Mouse (Mus musculus) stomach, embryonic 16.5 days (tissue): Measurements from ENCODE around the gene Musk. TPM values are rescaled to one million over a fixed set of nuclear protein-coding genes. Genes with fewer than 3 reads are reported as not detected.

Experiments
- ATAC-seq: fragments of 200-750 bp; cut with Nextera tagmentation; 2 replicates; pipeline ENCODE4 v1.8.0; 2017; ENCODE audit warnings: moderate number of reproducible peaks, moderate TSS enrichment; ENCODE audit not compliant: insufficient read depth, low FRiP score
- H3K27ac ChIP-seq: fragments of 300-500 bp; sonication (generic); 2 replicates; pipeline ENCODE4 v1.5.1; 2014; ENCODE audit warnings: low read length
- H3K27me3 ChIP-seq: fragments of 300-500 bp; sonication (generic); 2 replicates; pipeline ENCODE4 v1.6.1; 2014; ENCODE audit warnings: low read length, control low read depth, mixed read lengths; ENCODE audit not compliant: control insufficient read depth, insufficient read depth
- H3K36me3 ChIP-seq: fragments of 300-500 bp; sonication (generic); 2 replicates; pipeline ENCODE4 v1.6.1; 2014; ENCODE audit warnings: low read length; ENCODE audit not compliant: control insufficient read depth, insufficient read depth
- H3K4me1 ChIP-seq: fragments of 300-500 bp; sonication (generic); 2 replicates; pipeline ENCODE4 v1.6.1; 2014; ENCODE audit warnings: low read length, control low read depth, mixed read lengths; ENCODE audit not compliant: control insufficient read depth, insufficient read depth
- H3K4me2 ChIP-seq: fragments of 300-500 bp; sonication (generic); 2 replicates; pipeline ENCODE4 v1.6.1; 2014; ENCODE audit warnings: low read depth, low read length, mixed read lengths
- H3K4me3 ChIP-seq: fragments of 300-500 bp; sonication (generic); replicated peaks from 2 replicates; pipeline ENCODE4 v1.5.1; 2014; ENCODE audit warnings: mild to moderate bottlenecking, low read length
- H3K9ac ChIP-seq: fragments of 300-500 bp; sonication (generic); 2 replicates; pipeline ENCODE4 v1.6.1; 2014; ENCODE audit warnings: low read length
- H3K9me3 ChIP-seq: fragments of 300-500 bp; sonication (generic); replicated peaks from 2 replicates; pipeline ENCODE4 v1.6.1; 2016; ENCODE audit warnings: low read length, control low read depth; ENCODE audit not compliant: control insufficient read depth
- WGBS: fragments of 180-500 bp; shearing (Covaris S2); extraction: QIAGEN DNeasy Blood & Tissue Kit; methylation state at CpG from one replicate; pipeline ENCODE4 v1.1.7; 2014; 5-methylcytosine and 5-hydroxymethylcytosine counted together
- polyA plus RNA-seq: library from polyadenylated mRNA; unstranded; fragments of >200 nt; fragmentation: Nextera tagmentation; extraction: Ambion mirVana; gene quantifications from 2 replicates; pipeline ENCODE4 v1.2.1, GENCODE M21; 2015

The Musk gene
- polyA plus RNA-seq, 1 experiment from 2014 or later, result 1.2 TPM

DNA sequence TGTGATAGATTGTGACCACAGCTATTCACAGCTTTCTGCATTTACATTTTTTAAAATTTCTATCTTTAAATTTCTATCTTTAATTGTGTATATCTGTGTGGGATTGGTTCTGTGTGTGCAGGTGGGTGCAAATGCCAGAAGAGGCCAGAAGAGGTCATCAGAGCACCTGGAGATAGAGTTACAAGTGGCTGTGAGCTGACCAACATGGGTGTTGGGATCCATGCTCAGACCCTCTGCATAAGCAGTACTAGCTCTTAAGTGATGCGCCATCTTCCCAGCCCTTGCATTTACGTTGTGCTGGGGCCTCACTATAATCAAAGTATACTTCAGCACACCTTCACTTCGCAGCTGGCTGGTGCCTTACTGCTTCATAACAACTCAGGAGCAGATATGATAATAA, 129.8 kb downstream of the Musk start:
- no peaks in the 10 kb centered on the region for H3K4me1 ChIP-seq
- no peak overlapping the region for H3K27ac ChIP-seq
- no peaks in the 10 kb centered on the region for H3K36me3 ChIP-seq
- H3K4me3 ChIP-seq, result no peak overlapping the region
- no peaks in the 10 kb centered on the region for H3K27me3 ChIP-seq
- 93% methylated on average over 3 of the region's 3 CpGs for WGBS
- H3K9me3 ChIP-seq, result peaks cover 3% of the 10 kb centered on the region; the same call in 1 of the 2 replicates
- H3K4me2 ChIP-seq, result no peak overlapping the region
- no peak for ATAC-seq
- no peak overlapping the region for H3K9ac ChIP-seq

DNA sequence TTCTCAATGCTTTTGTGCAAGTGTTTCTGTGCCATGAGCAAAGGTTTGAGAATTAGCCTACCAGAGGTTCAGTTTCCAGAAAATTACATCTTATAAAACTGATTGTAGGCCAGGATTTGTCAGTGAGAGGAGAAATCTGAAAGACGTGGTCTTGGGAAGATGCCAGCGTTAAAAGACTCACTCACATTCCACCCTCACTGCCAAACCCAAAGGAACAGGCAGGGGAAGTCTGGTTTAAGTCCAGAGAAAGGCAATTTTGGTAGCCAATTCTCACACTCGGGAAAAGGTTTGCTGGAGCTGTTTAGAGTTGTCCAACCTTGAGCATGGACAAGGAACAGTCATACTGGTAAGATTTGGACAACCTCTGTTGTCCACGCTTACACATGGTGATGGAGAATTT, 131.6 kb downstream of the Musk start:
- no peak for ATAC-seq
- WGBS, result 57% methylated on average over 4 of the region's 4 CpGs
- peaks cover 8% of the 10 kb centered on the region; the same call in 1 of the 2 replicates for H3K9me3 ChIP-seq

DNA sequence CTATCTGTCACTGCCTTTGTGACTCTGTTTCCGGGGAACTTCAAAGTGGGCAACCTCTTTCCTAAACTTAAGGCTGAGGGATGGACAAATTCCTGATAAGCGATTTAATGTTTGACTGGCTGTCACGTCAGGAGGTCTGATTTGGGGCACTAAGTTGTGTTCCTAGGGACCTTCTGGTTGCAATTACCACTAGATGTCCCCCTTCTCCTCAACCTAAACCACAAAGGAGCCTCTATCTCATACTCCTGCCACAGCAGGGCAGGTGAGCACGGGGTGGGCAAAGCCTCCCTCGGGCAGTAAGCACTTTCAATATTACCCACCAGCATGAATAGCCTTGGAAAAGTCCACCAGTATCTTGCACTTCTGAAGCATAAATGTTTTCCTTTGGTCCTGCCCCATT, 133.5 kb downstream of the Musk start:
- 30% methylated on average over 5 of the region's 5 CpGs for WGBS
- no peak overlapping the region for H3K27ac ChIP-seq
- H3K36me3 ChIP-seq, result no peaks in the 10 kb centered on the region
- no peaks in the 10 kb centered on the region for H3K27me3 ChIP-seq
- H3K9ac ChIP-seq, result no peak overlapping the region
- H3K9me3 ChIP-seq, result 0 out of 2 replicates have a peak, but pooled peaks cover 5% of the 10 kb centered on the region
- no peak for ATAC-seq
- no peak overlapping the region for H3K4me2 ChIP-seq
- H3K4me1 ChIP-seq, result no peaks in the 10 kb centered on the region
- H3K4me3 ChIP-seq, result no peak overlapping the region

More for the DNA sequence above, 131.6 kb downstream of the Musk start:
- no peak overlapping the region for H3K4me3 ChIP-seq
- no peaks in the 10 kb centered on the region for H3K4me1 ChIP-seq
- H3K9ac ChIP-seq, result no peak overlapping the region
- H3K4me2 ChIP-seq, result no peak overlapping the region
- no peak overlapping the region for H3K27ac ChIP-seq
- H3K36me3 ChIP-seq, result no peaks in the 10 kb centered on the region
- H3K27me3 ChIP-seq, result no peaks in the 10 kb centered on the region

DNA sequence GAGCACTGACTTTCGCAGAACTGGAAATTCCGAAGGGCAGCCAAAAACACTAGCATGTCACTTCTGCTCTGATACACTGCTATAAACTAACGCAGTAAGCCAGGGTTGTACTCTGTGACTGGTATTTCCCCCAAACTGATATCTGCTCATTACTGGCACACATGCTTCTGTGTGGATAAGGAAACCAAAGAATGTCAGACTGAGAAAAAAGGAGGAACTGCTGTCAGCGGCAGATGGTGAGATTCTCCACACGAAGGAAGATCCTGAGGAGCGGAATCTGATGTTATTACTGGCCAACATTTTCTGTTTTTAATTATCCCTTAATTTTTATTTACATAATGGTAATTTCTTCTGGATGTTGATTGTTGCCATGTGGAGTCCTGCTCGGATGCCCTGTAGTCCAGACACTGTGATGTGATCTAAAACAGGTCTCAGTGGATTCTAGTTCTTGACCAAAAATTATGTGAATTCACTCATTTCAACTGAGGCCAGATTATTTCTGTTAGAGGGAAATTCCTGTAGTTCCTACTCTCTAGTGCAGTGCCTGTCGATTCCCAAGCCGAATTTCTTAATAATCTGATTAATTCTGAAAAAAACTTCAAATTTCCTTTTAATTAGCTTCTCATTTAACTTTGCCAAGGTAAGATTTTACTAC, 137.6 kb downstream of the Musk start:
- H3K4me1 ChIP-seq, result no peaks in the 10 kb centered on the region
- H3K27ac ChIP-seq, result no peak overlapping the region
- ATAC-seq, result no peak
- no peak overlapping the region for H3K9ac ChIP-seq
- no peaks in the 10 kb centered on the region for H3K27me3 ChIP-seq
- 57% methylated on average over 9 of the region's 9 CpGs for WGBS
- H3K36me3 ChIP-seq, result no peaks in the 10 kb centered on the region
- no peak overlapping the region for H3K4me2 ChIP-seq
- no peak overlapping the region for H3K4me3 ChIP-seq
- 0 out of 2 replicates have a peak, but pooled peaks cover 5% of the 10 kb centered on the region for H3K9me3 ChIP-seq

Other genes starting within 250 kb of the Musk start
- 5.3 and 5.7 TPM in 2 replicates for gene Svep1, start 79.1 kb upstream of the Musk start, polyA plus RNA-seq